Mouse (Mus musculus) E14TG2a.4 (cell line): Measurements from ENCODE around the gene Tex46.

Source experiments
- H3K27me3 ChIP-seq: 2 replicates; pipeline ENCODE4 v1.6.1; 2014; ENCODE audit warnings: low read length, control low read depth; ENCODE audit not compliant: insufficient read depth
- H3K36me3 ChIP-seq: 2 replicates; pipeline ENCODE4 v1.6.1; 2014; ENCODE audit warnings: low read length, control low read depth; ENCODE audit not compliant: insufficient read depth
- H3K4me1 ChIP-seq: replicated peaks from 2 replicates; pipeline ENCODE4 v1.6.1; 2014; ENCODE audit warnings: low read depth, low read length, control low read depth
- H3K4me3 ChIP-seq: replicated peaks from 2 replicates; pipeline ENCODE4 v1.5.1; 2014; ENCODE audit warnings: mild to moderate bottlenecking, low read length
- H3K9me3 ChIP-seq: 2 replicates; pipeline ENCODE4 v1.6.1; 2014; ENCODE audit warnings: low read length, control low read depth
- CTCF ChIP-seq: conservative IDR thresholded peaks from 2 replicates; pipeline ENCODE4 v1.5.1; 2014; ENCODE audit warnings: low read length
- NANOG ChIP-seq: IDR thresholded peaks from 2 replicates; pipeline ENCODE4 v1.6.1; 2014; ENCODE audit warnings: borderline replicate concordance, low read length, mixed read lengths
- POU5F1 ChIP-seq: IDR thresholded peaks from 2 replicates; pipeline ENCODE4 v1.6.1; 2014; ENCODE audit warnings: low read length, borderline replicate concordance

Tex46 gene

GRCm38 (mm10) chr4:136610387-136610856 lies at the start of gene Tex46:
TSS of gene Tex46 (plus strand) at chr4:136610437.
- TF ChIP-seq NANOG (no peak), CTCF (no peak), POU5F1 (no peak)
- H3K4me1 ChIP-seq = peaks cover 33% of the 10 kb centered on the region
- H3K36me3 ChIP-seq = no peaks in the 10 kb centered on the region
- H3K27me3 ChIP-seq = no peaks in the 10 kb centered on the region
- H3K4me3 ChIP-seq = no peak within 1 kb of the TSS
- H3K9me3 ChIP-seq = no peaks in the 10 kb centered on the region

GRCm38 (mm10) chr4:136562755-136563154 lies 47.5 kb upstream of the Tex46 start:
- H3K4me3 ChIP-seq = no peak overlapping the region
- H3K4me1 ChIP-seq = peaks cover 69% of the 10 kb centered on the region
- no peaks in the 10 kb centered on the region for H3K27me3 ChIP-seq
- H3K9me3 ChIP-seq = no peaks in the 10 kb centered on the region
- TF ChIP-seq POU5F1 (no peak), NANOG (no peak)
- peaks cover 98% of the 10 kb centered on the region for H3K36me3 ChIP-seq

GRCm38 (mm10) chr4:136568629-136569028 lies 41.6 kb upstream of the Tex46 start:
- no peaks in the 10 kb centered on the region for H3K27me3 ChIP-seq
- no peaks in the 10 kb centered on the region for H3K9me3 ChIP-seq
- TF ChIP-seq NANOG (no peak), CTCF (peak; percentile 42), POU5F1 (no peak)
- peaks cover 94% of the 10 kb centered on the region for H3K36me3 ChIP-seq
- no peak overlapping the region for H3K4me3 ChIP-seq
- H3K4me1 ChIP-seq = peaks cover 67% of the 10 kb centered on the region

GRCm38 (mm10) chr4:136569998-136570397 lies 40.2 kb upstream of the Tex46 start:
- H3K4me3 ChIP-seq = no peak overlapping the region
- H3K36me3 ChIP-seq = peaks cover 92% of the 10 kb centered on the region
- no peaks in the 10 kb centered on the region for H3K27me3 ChIP-seq
- TF ChIP-seq NANOG = no peak
- H3K4me1 ChIP-seq = peaks cover 53% of the 10 kb centered on the region
- H3K9me3 ChIP-seq = no peaks in the 10 kb centered on the region

- H3K36me3 ChIP-seq = peaks cover 61% of the 10 kb centered on the region
- no peak for TF ChIP-seq CTCF
- TF ChIP-seq POU5F1 = no peak
- no peak for TF ChIP-seq NANOG
- H3K9me3 ChIP-seq = no peaks in the 10 kb centered on the region
- no peak overlapping the region for H3K4me3 ChIP-seq
- no peaks in the 10 kb centered on the region for H3K27me3 ChIP-seq
- H3K4me1 ChIP-seq = peaks cover 58% of the 10 kb centered on the region
Measured at GRCm38 (mm10) chr4:136581885-136582284, 28.4 kb upstream of the Tex46 start.

- Histone ChIP-seq H3K9me3 (no peaks in the 10 kb centered on the region), H3K36me3 (peaks cover 78% of the 10 kb centered on the region), H3K27me3 (no peaks in the 10 kb centered on the region), H3K4me3 (peak overlapping the region; percentile 5; the same call in 1 of the 2 replicates), H3K4me1 (peaks cover 78% of the 10 kb centered on the region)
- TF ChIP-seq CTCF (no peak), NANOG (no peak), POU5F1 (no peak)
Measured at GRCm38 (mm10) chr4:136587221-136587827, 22.9 kb upstream of the Tex46 start.

- Histone ChIP-seq H3K9me3 (no peaks in the 10 kb centered on the region), H3K36me3 (peaks cover 81% of the 10 kb centered on the region), H3K4me1 (peaks cover 84% of the 10 kb centered on the region), H3K27me3 (no peaks in the 10 kb centered on the region), H3K4me3 (peak overlapping the region; percentile 5; the same call in 1 of the 2 replicates)
- TF ChIP-seq POU5F1 (no peak), CTCF (no peak), NANOG (no peak)
Measured at GRCm38 (mm10) chr4:136588003-136588402, 22.2 kb upstream of the Tex46 start.

- no peaks in the 10 kb centered on the region for H3K27me3 ChIP-seq
- H3K4me1 ChIP-seq = peaks cover 90% of the 10 kb centered on the region
Measured at GRCm38 (mm10) chr4:136592111-136592510, 18.1 kb upstream of the Tex46 start.

GRCm38 (mm10) chr4:136594006-136594405 lies 16.2 kb upstream of the Tex46 start:
- no peaks in the 10 kb centered on the region for H3K9me3 ChIP-seq
- no peaks in the 10 kb centered on the region for H3K27me3 ChIP-seq
- peaks cover 54% of the 10 kb centered on the region for H3K36me3 ChIP-seq
- H3K4me3 ChIP-seq = peak overlapping the region; percentile 8; the same call in 1 of the 2 replicates
- TF ChIP-seq NANOG (peak; percentile 81; the same call in 1 of the 2 replicates), POU5F1 (no peak)
- peaks cover 94% of the 10 kb centered on the region for H3K4me1 ChIP-seq

More at GRCm38 (mm10) chr4:136592111-136592510, 18.1 kb upstream of the Tex46 start:
- Histone ChIP-seq H3K9me3 (no peaks in the 10 kb centered on the region), H3K36me3 (peaks cover 62% of the 10 kb centered on the region), H3K4me3 (no peak overlapping the region)
- TF ChIP-seq CTCF (no peak), NANOG (no peak), POU5F1 (no peak)

- no peak for TF ChIP-seq NANOG
- no peak for TF ChIP-seq POU5F1
- TF ChIP-seq CTCF = no peak
Measured at GRCm38 (mm10) chr4:136595221-136595620, 15.0 kb upstream of the Tex46 start.

More at GRCm38 (mm10) chr4:136595221-136595620, 15.0 kb upstream of the Tex46 start:
- peaks cover 91% of the 10 kb centered on the region for H3K4me1 ChIP-seq
- H3K27me3 ChIP-seq = no peaks in the 10 kb centered on the region
- peak overlapping the region; percentile 8; the same call in 1 of the 2 replicates for H3K4me3 ChIP-seq
- H3K36me3 ChIP-seq = peaks cover 42% of the 10 kb centered on the region
- no peaks in the 10 kb centered on the region for H3K9me3 ChIP-seq
